Mouse (Mus musculus) urinary bladder, postnatal 0 days (tissue): ENCODE data around the gene Zfp558. TPM values are rescaled to one million over a fixed set of nuclear protein-coding genes. Genes with fewer than 3 reads are reported as not detected.

Experiments
- microRNA-seq: library from miRNA; unstranded; fragments of <30 nt; microRNA quantifications from one replicate; pipeline ENCODE4, GENCODE M21; 2016
- polyA plus RNA-seq: library from polyadenylated mRNA; unstranded; fragments of >200 nt; fragmentation: Nextera tagmentation; extraction: Ambion mirVana; gene quantifications from 2 replicates; pipeline ENCODE4 v1.2.1, GENCODE M21; 2015

The Zfp558 gene
- 1.2 and 1.3 TPM in 2 replicates for polyA plus RNA-seq

GRCm38 (mm10) chr9:18478168-18478567, at the start of gene Zfp558, which contains the start of gene Mbd3l1:
Zfp558 (minus strand) TSS chr9:18478268.
Mbd3l1 (plus strand) TSS chr9:18478359.

GRCm38 (mm10) chr9:18430354-18430753, 47.7 kb downstream of the Zfp558 start, which contains the start of gene Mbd3l2:
Mbd3l2 (plus strand) TSS chr9:18430654.

Small RNA genes within 50 kb of the gene (microRNA-seq; reads per million reads assigned to microRNA genes)
- gene Gm22854, result not detected

Other genes starting within 250 kb of the Zfp558 start
- gene Chordc1, start 186.1 kb downstream of the Zfp558 start, polyA plus RNA-seq, result 46.2 and 47.6 TPM in 2 replicates
- gene Naalad2, start 75.3 kb downstream of the Zfp558 start, polyA plus RNA-seq, result 3.7 and 4.7 TPM in 2 replicates
- gene Ubtfl1, start 73.8 kb downstream of the Zfp558 start, polyA plus RNA-seq, result not detected in 2 replicates
- gene Mbd3l2, start 47.6 kb downstream of the Zfp558 start, polyA plus RNA-seq, result not detected in 2 replicates
- not detected in 2 replicates for gene Mbd3l1, start 91 bp upstream of the Zfp558 start, polyA plus RNA-seq
- 2.1 and 3.2 TPM in 2 replicates for gene Muc16, start 196.3 kb upstream of the Zfp558 start, polyA plus RNA-seq